Mouse (Mus musculus): Measurements from ENCODE around the gene C2. TPM values are rescaled to one million over a fixed set of nuclear protein-coding genes. Genes with fewer than 3 reads are reported as not detected.

The C2 gene
- 2.4 and 3.7 TPM in 2 replicates for polyA plus RNA-seq (2015; fragmentation: Nextera tagmentation; extraction: Ambion mirVana)

DNA sequence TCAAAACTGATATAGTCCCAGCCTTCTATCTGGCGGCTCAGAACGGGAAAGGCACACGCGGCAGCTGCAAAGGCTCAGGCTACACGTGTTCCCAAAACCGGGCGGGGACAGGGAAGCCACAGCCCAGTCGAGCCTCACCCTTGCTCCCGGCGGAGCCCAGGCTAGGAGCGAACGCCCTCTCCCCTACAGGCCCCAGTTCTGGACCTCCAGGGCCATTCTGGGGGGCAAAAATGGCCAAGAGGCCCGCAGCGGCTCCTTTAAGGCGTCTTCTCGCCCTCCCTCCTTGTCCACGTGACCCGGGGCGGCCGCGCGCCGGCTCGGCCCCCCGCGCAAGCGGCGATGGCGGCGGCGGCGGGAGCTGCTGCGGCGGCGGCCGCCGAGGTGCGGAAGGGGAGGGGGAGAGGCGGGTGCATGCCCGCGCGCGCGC, at the start of gene C2, which contains the start of gene Ehmt2:
TSS of gene C2 (minus strand) at position 106 of the 427 bp plus-strand sequence.
TSS of gene Ehmt2 (plus strand) at position 310 of the 427 bp plus-strand sequence.
- Histone ChIP-seq H3K9me3 (no peaks in the 10 kb centered on the region), H3K4me3 (peak within 1 kb of the TSS; percentile 92), H3K27me3 (no peaks in the 10 kb centered on the region), H3K27ac (replicated peaks) (peak within 1 kb of the TSS; percentile 98), H3K36me3 (peaks cover 20% of the 10 kb centered on the region), H3K4me2 (peak within 1 kb of the TSS; percentile 96), H3K4me1 (replicated peaks) (peaks cover 55% of the 10 kb centered on the region), H3K9ac (peak within 1 kb of the TSS; percentile 99)
- peak; percentile 13 for ATAC-seq (ENCODE audit: low FRiP score, low read depth)
- WGBS = under 1% methylated on average over 22 of the region's 44 CpGs

DNA sequence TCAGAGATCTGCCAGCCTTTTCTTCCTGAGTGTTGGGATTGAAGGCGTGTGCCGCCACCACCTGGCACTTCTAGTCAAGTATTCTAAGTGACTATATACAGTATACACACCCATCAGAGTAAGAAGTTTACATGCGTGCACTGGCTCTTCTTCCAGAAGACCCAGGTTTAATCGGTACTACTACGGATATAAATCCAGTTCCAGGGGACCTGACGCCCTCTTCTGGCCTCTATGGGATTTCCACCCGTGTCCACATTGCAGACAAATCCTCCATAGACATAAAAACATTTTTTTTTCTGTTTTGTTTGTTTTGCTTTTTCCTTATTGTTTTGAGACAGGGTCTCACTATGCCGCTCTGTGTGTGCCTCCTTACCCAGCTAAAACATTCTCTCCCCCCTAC, 49.5 kb upstream of the C2 start:
- H3K27me3 ChIP-seq = no peaks in the 10 kb centered on the region
- H3K4me2 ChIP-seq = no peak overlapping the region
- H3K27ac ChIP-seq (replicated peaks) = no peak overlapping the region
- H3K4me1 ChIP-seq (replicated peaks) = peaks cover 19% of the 10 kb centered on the region
- no peak for ATAC-seq (ENCODE audit: low FRiP score, low read depth)
- no peaks in the 10 kb centered on the region for H3K9me3 ChIP-seq
- H3K36me3 ChIP-seq = peaks cover 15% of the 10 kb centered on the region
- H3K4me3 ChIP-seq = no peak overlapping the region
- H3K9ac ChIP-seq = no peak overlapping the region
- 30% methylated on average over 8 of the region's 8 CpGs for WGBS

DNA sequence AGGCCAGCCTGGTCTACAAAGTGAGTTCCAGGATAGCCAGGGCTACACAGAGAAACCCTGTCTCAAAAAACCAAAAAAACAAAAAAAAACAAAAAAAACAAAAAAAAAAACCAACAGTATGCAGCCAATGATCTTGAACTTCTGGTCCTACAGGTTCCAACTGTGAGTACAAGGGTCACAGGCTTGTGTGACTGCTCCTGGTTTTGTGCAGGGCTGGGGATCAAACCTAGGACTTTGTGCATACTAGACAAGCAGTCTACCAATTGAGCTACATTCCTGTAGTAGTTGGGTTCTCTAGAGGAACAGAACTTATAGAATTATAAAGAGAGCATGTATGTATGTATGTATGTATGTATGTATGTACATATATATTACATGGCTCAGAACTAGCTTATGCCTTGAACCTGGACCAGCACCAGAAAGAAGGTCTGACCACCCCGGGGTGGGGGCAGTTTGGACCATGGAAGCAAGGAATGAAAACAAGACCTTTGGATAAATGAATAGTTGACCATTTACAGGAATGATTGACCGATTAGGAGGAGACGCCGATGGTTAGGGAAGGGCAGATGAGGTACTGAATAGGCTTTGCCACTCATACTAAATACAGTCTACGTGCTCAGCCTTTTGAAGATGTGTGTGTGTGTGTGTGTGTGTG, 48.5 kb upstream of the C2 start:
- WGBS = 90% methylated on average over 5 of the region's 5 CpGs
- H3K27ac ChIP-seq (replicated peaks) = no peak overlapping the region

DNA sequence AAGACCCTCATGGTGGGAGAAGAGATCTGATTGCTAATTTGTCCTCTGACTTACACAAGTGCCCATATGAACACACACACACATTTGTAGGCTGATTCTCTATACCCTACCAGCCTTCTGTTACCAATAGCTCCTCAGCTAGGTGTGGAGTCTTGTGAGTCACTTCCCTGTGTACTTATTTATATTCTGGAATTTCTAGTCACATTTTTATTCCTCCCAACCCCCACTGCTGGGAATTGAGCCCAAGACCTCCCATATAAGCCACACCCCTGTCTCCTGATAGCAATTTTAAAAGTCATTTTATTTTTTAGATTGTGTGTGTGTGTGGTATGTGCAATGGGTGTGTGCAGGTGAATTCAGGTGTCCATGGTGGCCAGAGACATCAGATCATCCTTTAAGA, 46.3 kb upstream of the C2 start:
- H3K4me3 ChIP-seq = no peak overlapping the region
- H3K27ac ChIP-seq (replicated peaks) = no peak overlapping the region

More for the DNA sequence above, 48.5 kb upstream of the C2 start:
- Histone ChIP-seq H3K4me1 (replicated peaks) (peaks cover 22% of the 10 kb centered on the region), H3K9me3 (no peaks in the 10 kb centered on the region), H3K36me3 (peaks cover 15% of the 10 kb centered on the region), H3K27me3 (no peaks in the 10 kb centered on the region), H3K4me3 (no peak overlapping the region), H3K4me2 (no peak overlapping the region), H3K9ac (no peak overlapping the region)
- ATAC-seq (ENCODE audit: low FRiP score, low read depth) = no peak

DNA sequence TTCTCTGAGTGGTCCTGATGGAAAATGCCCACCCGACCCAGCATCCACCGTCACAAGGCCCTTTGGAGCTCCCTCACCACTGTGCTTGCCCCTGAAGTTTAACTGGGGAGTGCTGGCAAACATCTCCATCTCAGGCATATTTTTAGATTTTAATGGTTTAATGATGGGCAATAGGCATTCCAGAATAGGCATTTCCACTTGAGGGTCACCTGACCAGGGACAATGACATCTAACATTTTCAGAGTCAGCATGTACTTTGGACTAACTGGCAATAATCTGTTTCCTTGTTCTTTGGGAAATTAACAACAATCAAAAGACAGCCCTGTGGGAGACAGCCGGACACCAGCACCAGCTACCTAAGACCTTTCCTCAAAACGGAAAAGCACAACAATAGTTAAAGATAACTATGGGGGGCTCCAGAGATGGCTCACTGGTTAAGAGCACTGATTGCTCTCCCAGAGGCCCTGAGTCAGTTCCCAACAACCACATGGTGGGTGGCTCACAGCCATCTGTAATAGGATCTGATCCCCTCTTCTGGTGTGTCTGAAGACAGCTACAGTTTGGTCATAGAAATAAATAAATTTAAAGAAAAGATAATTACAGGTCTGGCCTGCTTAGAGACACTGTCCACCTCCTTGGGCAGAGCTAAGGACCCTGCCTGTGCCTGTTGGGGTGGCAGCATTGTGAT, 45.2 kb upstream of the C2 start:
- peaks cover 5% of the 10 kb centered on the region; the same call in 1 of the 2 replicates for H3K4me1 ChIP-seq (replicated peaks)
- no peak overlapping the region for H3K4me2 ChIP-seq
- no peaks in the 10 kb centered on the region for H3K9me3 ChIP-seq
- 88% methylated on average over 4 of the region's 4 CpGs for WGBS
- H3K36me3 ChIP-seq = no peaks in the 10 kb centered on the region
- H3K9ac ChIP-seq = no peak overlapping the region
- H3K27me3 ChIP-seq = no peaks in the 10 kb centered on the region
- no peak overlapping the region for H3K27ac ChIP-seq (replicated peaks)
- no peak overlapping the region for H3K4me3 ChIP-seq
- no peak for ATAC-seq (ENCODE audit: low FRiP score, low read depth)

More for the DNA sequence above, 46.3 kb upstream of the C2 start:
- no peaks in the 10 kb centered on the region for H3K27me3 ChIP-seq
- ATAC-seq (ENCODE audit: low FRiP score, low read depth) = no peak
- H3K9ac ChIP-seq = no peak overlapping the region
- no peaks in the 10 kb centered on the region; the same call in none of the 2 replicates for H3K36me3 ChIP-seq
- H3K4me2 ChIP-seq = no peak overlapping the region
- H3K4me1 ChIP-seq (replicated peaks) = peaks cover 5% of the 10 kb centered on the region; the same call in 1 of the 2 replicates
- no peaks in the 10 kb centered on the region for H3K9me3 ChIP-seq

DNA sequence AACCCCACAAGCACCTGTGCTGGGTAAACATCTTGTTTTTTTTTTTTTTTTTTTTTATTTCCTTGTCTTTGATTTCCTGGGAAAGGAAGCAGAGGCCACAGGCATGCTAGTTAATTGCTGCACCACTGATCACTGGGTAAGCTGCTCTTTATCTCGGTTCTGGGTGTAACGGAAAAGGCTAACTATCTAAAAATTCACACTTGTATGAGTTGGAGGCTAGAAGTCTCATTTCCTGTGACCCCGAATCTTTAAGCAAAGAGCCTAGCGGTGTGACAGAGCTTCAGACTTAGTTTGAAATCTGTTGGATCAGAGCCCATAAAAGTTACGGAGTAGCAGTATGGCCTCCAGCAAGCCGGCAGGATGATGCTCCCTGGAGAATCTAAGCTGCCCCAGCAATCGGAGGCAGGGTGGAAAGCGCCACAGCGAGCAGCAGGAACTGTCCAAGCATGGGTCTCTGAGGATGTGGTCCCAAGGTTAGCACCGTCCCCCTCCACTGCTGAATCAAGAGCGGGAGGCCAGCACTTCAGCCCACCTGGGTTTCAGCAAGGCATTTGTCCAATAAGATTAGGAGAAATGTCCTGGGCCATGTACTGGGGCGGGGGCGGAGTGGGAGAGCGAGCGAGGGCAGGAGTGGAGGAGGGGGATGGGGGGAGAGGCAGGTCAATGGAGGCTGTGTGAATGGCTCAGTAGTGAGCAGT, 43.4 kb upstream of the C2 start:
- Histone ChIP-seq H3K9ac (0 out of 2 replicates have a peak overlapping the region, but pooled peaks have one; percentile 27), H3K27me3 (no peaks in the 10 kb centered on the region), H3K36me3 (no peaks in the 10 kb centered on the region), H3K9me3 (no peaks in the 10 kb centered on the region), H3K4me3 (peak overlapping the region; percentile 16), H3K4me1 (replicated peaks) (peaks cover 5% of the 10 kb centered on the region; the same call in 1 of the 2 replicates), H3K4me2 (peak overlapping the region; percentile 44), H3K27ac (replicated peaks) (no peak overlapping the region)
- no peak for ATAC-seq (ENCODE audit: low FRiP score, low read depth)
- 10% methylated on average over 15 of the region's 15 CpGs for WGBS

DNA sequence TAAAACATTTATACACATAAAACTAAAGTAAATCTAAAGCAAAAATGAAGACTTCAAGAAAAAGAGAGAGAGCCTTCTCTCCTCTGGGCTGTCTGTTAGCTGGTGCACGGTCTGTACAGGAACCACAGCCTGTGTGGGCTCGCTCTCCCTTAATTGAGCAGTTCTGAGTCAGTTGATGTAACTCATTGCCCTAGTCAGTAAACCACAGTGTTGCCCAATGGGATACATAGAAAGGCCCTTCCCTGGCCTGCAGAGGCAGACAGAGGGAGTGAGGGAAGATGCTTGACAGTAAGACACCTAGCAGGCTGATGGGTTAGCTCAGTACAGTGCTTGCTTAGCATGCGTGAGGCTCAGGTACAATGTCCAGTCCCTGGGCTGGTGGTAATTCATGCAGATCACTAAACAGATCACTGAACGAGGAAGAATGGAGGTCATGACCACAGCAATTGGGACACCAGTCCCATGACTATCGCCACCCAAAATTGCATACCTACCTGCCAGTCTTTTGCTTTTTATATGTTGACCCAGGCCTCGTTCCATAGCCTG, 40.0 kb upstream of the C2 start:
- no peak overlapping the region for H3K27ac ChIP-seq (replicated peaks)
- no peaks in the 10 kb centered on the region for H3K9me3 ChIP-seq
- H3K4me3 ChIP-seq = no peak overlapping the region
- ATAC-seq (ENCODE audit: low FRiP score, low read depth) = no peak
- WGBS = 90% methylated on average over 6 of the region's 6 CpGs
- H3K36me3 ChIP-seq = peaks cover 13% of the 10 kb centered on the region
- no peak overlapping the region for H3K9ac ChIP-seq
- H3K27me3 ChIP-seq = no peaks in the 10 kb centered on the region
- H3K4me2 ChIP-seq = no peak overlapping the region
- H3K4me1 ChIP-seq (replicated peaks) = peaks cover 5% of the 10 kb centered on the region; the same call in 1 of the 2 replicates

DNA sequence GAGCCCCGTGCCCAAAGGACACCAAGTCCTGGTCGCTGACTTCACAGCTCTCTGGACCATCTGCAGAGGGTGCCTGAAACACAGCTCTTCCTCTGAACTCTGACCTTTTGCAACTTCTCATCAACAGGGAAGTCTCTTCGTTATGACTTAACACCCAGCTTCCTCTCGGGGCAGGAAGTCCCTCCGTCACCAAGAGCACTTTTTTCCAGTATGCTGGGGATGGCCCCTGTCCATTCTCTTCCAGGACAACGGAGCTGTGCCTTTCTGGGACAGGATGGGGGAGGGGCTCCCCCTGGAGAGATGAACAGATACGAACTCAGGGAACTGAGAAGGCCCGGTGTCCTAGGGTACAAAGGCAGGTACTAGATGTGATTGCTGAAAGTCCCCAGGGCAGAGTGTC, 36.8 kb upstream of the C2 start:
- no peak overlapping the region for H3K9ac ChIP-seq
- H3K4me1 ChIP-seq (replicated peaks) = peaks cover 9% of the 10 kb centered on the region
- H3K27ac ChIP-seq (replicated peaks) = no peak overlapping the region
- WGBS = 54% methylated on average over 8 of the region's 8 CpGs
- H3K4me2 ChIP-seq = no peak overlapping the region
- ATAC-seq (ENCODE audit: low FRiP score, low read depth) = no peak
- H3K4me3 ChIP-seq = no peak overlapping the region
- no peaks in the 10 kb centered on the region for H3K27me3 ChIP-seq
- H3K36me3 ChIP-seq = peaks cover 13% of the 10 kb centered on the region
- H3K9me3 ChIP-seq = no peaks in the 10 kb centered on the region

DNA sequence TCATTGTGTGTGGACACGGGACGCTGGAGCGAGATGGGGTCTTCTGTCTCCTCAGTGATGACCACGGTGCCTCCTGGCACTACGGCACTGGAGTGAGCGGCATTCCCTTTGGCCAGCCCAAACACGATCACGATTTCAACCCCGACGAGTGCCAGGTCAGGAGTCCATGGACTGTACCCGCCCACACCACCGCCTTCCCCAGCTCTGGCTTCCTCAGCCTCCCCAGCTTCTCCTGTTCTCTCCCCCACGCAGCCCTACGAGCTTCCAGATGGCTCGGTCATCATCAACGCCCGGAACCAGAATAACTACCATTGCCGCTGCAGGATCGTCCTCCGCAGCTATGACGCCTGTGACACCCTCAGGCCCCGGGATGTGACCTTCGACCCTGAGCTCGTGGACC, 36.0 kb upstream of the C2 start:
- no peak overlapping the region for H3K9ac ChIP-seq
- H3K36me3 ChIP-seq = peaks cover 13% of the 10 kb centered on the region
- no peak for ATAC-seq (ENCODE audit: low FRiP score, low read depth)
- H3K4me1 ChIP-seq (replicated peaks) = peaks cover 9% of the 10 kb centered on the region
- 74% methylated on average over 24 of the region's 24 CpGs for WGBS
- H3K4me2 ChIP-seq = no peak overlapping the region
- H3K4me3 ChIP-seq = no peak overlapping the region
- no peaks in the 10 kb centered on the region for H3K9me3 ChIP-seq
- H3K27me3 ChIP-seq = no peaks in the 10 kb centered on the region
- no peak overlapping the region for H3K27ac ChIP-seq (replicated peaks)

DNA sequence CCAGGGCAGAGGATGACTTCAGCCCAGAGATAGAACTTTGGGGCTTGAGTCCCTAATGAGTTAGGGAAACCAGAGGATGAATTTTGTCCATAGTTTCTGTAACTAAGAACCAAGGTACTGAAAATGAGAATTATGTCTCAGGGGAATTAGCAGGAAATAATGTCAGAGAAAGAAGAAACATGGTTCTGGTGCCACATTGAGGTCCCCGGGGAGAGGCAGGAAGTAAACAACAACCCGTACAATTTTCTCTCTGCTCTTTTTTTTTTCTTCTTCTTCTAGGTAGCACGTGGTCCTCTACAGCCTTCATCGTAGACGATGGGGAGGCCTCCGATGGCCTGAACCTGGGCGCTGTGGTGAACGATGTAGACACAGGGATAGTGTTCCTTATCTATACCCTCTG, 34.2 kb upstream of the C2 start:
- H3K4me2 ChIP-seq = peak overlapping the region; percentile 89
- peaks cover 9% of the 10 kb centered on the region for H3K4me1 ChIP-seq (replicated peaks)
- 0 out of 2 replicates have a peak overlapping the region, but pooled peaks have one; percentile 76 for H3K27ac ChIP-seq (replicated peaks)
- H3K4me3 ChIP-seq = peak overlapping the region; percentile 62
- no peak for ATAC-seq (ENCODE audit: low FRiP score, low read depth)
- 89% methylated on average over 8 of the region's 8 CpGs for WGBS
- peaks cover 13% of the 10 kb centered on the region for H3K36me3 ChIP-seq
- peak overlapping the region; percentile 72 for H3K9ac ChIP-seq
- no peaks in the 10 kb centered on the region for H3K9me3 ChIP-seq
- H3K27me3 ChIP-seq = no peaks in the 10 kb centered on the region

DNA sequence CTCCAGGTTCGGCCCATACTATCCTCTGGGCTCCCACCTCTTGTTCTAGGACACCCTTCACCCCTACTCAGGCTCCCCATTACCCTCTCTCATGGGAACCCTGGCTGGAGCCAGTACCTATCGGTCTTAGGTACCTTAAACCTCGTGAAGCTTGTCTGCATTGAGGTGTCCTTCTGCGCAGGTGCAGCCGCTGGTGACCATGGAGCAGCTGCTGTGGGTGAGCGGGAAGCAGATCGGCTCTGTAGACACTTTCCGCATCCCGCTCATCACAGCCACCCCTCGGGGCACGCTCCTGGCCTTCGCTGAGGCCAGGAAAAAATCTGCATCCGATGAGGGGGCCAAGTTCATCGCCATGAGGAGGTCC, 33.7 kb upstream of the C2 start:
- H3K4me1 ChIP-seq (replicated peaks) = peaks cover 9% of the 10 kb centered on the region
- ATAC-seq (ENCODE audit: low FRiP score, low read depth) = peak; percentile 57; the same call in 1 of the 2 replicates
- no peaks in the 10 kb centered on the region for H3K27me3 ChIP-seq
- peak overlapping the region; percentile 76 for H3K27ac ChIP-seq (replicated peaks)
- WGBS = 9% methylated on average over 14 of the region's 14 CpGs
- H3K9me3 ChIP-seq = no peaks in the 10 kb centered on the region
- peak overlapping the region; percentile 62 for H3K4me3 ChIP-seq
- peaks cover 13% of the 10 kb centered on the region for H3K36me3 ChIP-seq
- H3K9ac ChIP-seq = peak overlapping the region; percentile 72
- H3K4me2 ChIP-seq = peak overlapping the region; percentile 89
